Mouse (Mus musculus) brain, embryonic 18.5 days (tissue): Measurements from ENCODE around the gene Ndufs5.
A peak's percentile ranks its signal among the peaks of the same experiment; 100 is the strongest.

Source experiments
- DNase-seq: peaks from one replicate; pipeline ENCODE4 v3.0.0-alpha.2; 2012; ENCODE audit warnings: low read depth, low spot score

Gene Ndufs5

DNA sequence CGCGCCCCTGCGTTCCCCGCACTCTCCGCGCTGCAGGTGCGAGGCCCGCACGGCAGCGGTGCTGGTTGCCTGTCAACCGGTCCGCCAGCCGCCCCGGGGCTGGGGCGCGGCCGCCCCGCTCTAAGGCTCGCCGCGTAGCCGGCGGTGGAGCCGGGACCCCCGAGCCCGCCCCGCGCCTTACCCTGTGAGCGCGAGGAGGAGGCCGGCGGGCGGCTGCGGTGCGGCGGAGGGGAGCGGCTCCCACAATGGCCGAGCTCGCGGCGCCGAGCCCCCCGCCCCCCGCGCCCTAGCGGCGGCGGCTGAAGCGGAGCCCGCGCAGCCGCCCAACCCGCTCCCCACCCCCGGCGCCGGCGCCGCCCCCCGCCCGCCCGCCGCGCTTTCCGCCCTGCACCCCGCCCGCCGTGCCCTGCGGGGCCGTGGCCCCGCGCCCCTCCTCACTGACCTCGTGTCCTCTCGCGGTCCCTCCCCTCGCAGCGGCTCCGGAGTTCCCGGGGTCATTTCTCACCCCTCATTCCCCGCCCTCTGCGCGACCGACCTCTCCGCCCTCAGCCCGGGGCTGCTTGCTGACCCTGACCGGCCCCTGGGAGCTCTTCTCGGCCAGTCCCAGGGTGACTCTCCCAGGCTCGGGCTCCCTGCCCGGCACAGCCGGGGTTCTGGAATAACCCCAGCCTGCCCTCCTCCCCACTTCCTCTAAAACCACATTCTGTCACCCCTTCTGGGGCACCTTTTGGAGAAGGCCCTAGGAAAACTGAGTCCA is 30.8 kb downstream of the Ndufs5 start:
- DNase-seq, result no peak

DNA sequence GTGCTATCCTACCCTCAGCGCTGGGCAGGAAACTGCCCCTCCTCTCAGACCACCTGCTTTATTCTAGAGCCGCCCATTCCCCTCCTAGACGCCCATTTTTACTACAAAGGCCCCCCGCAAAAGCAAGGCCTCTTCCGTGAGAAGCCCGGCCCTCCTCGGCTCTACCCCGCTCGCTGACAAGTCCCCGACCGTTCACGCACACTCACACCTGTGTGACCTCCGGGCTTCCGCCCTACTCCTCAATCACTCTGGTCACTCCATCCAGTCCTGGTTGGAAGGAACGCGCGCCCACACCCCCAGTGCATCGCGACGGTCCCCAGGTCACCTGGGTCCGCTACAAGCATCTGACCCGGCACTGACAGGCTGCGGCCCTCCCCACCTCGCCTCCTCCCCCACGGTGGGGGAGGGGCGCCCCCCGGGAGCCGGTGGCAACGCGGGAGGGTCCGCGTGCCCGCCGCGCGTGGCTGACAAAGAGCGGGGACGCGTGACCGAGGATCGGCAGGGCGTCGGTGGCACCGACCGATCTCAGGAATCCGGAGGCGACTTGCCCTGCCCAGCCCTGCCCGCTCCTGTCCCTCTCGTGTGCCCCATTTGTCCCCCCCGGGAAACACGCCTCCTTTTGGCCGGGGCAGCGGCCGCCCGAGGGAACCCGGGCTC is 31.5 kb downstream of the Ndufs5 start:
- no peak for DNase-seq

DNA sequence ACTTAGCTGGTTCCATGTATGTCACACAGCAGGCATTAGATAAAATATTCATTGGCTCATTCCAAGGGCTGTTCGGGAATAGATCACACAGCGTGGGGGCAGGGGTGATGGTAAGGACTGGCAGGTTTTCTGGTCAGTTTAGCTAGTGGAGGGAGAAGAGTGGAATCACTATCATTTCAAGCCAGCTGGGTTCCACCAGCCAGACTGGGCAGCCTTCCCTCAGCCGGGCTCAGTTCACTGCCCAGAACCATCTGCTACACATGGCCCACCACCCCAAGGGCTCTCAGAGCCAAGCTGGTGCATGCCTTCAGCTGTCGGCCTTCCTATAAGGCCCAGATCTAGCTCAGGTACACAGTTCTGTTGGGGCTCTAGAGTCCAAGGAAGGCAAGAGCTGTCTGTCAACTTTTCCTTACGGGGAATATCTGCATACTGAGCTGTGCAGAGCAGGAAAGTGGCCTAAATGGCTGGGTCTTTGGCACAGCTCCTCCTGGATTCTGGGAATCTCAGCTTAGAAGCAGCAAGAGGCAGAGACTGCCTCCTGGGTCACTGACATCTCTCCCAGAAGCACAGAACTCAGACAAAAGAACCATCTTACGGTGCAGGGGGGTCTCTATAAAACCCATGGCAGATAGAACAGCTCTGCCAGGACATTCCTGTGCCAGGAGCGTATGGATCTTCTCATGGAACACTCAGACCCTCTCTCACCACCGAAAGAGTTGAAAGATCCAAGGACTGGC is 32.3 kb downstream of the Ndufs5 start:
- DNase-seq, result no peak

DNA sequence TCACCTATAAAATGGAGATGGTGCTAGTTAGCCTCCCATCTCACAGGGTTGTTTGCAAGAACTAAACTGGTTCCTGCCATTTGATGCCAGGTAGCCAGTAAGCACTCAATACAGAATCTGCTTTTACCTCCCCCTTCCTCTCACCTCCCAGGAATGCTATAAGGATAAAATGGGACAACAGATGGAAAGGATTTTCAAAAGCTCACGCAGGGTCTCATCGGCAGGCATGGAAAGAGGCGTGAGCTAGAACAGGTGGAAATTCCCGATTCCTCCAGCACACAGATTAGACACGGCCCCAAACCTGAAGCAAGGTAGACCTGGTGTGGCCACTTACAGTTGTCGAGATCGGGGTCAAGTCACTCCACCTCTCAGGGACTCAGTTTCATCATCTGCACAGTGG is 33.0 kb downstream of the Ndufs5 start:
- DNase-seq, result no peak

DNA sequence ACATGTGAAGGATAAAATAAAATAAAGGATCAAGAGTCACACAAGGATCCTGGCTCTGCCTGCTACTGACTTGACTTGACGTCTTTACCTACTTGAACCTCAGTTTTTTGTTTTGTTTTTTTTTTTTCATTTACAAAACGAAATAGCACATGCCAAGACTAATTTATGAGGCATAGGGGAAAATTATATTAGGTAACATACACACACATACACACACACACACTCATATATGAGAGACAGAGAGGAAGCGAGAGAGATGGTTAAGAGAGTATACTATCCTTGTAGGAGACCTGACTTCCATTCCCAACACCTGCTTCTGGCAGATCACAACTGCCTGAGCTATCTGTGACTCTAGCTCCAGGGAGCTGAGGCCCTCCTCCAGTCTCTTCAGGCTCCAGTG is 33.7 kb downstream of the Ndufs5 start, which contains the start of gene Macf1:
Gene Macf1 (minus strand): TSS at position 101 of the 400 bp plus-strand sequence.
- no peak for DNase-seq

DNA sequence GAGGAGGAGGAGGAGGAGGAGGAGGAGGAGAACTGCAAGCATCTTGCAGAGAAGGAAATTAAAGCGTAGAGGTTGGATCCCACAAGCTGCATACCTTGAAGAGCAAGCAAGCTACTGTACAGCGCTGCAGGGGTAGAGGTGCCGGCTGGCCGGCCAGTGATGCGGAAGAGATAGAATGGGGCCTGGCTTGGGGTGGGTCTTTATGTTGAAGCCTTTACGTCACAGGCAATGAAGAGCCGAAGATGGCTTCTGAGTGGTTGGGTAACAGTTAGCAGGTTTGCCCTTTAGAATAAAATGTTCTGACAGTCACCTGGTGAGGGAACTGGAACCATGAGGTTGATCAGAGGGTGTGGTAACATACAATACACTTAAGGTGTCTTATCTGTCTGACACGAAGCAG is 35.7 kb downstream of the Ndufs5 start:
- DNase-seq, result no peak

DNA sequence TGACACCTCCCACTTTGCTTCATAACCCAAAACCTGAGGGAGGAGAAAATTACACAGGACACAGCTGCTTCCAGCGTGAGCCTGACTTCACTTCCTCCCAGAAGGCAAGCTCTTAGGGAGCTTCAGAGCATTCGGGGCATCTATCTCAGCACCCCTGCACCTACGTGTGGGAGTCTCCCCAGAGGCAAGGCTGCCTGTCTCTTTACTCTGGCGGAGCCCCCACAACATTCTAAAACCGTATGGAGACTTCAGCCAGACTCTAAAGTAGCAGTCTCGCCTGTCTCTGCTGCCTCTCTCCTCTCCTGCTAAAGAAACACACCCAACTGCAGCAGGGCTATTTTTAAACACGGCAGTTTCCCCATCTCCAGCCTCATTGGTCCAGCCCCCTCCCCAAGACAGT is 37.0 kb downstream of the Ndufs5 start:
- no peak for DNase-seq

DNA sequence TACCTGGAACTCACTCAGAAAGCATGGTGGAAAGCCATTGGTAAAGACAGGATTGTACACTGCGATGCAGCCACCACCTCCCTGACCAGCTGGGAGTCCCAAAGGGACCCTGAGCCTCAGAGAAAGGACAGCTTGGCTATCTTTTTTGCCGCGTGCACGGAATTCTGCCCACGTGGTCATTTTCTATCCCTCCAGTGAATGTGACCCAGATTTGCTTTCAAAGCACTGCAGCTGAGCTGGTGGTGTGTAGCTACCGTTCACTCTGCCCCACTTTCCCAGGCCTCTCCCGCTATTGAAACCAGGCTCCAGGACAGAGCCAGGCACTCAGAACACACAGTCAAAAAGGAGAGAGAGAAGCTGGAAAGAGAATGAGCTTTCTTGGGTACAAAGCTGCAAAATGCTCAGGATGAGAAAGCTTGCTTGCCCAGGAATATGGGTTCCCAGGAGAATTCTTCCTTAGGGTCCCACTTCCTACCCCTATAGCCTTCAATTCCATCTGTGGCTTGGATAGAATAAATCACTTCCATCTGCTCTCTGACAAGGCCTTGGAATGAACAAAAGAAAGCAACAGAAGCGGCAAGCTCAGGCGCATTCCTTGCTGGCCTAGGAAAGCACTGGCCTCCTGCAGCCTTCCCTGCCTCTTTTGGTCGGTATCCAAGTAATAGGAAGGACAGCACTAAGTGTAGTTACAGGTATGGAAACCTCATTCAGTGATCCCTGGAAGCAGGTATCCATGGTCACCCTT is 40.8 kb downstream of the Ndufs5 start:
- DNase-seq, result no peak

DNA sequence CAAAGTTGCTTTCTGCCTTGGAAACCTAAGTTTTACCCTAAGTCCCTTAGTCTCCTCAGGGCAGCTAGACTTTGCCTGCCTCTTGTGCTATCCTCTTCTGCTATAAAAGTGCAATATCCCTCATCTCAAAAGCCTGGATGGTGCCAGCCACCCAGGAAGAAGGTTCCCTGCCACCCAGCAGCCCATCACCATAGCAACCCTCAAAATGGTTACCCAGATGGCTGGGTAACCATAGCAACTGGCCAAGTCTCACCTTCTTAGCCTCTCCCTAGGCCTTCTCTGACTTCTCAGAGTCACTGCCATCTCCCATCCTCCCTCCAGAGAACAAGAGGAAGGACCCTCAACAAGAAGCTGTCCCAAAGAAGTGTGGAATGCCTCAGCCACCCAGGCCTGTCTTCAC is 47.4 kb downstream of the Ndufs5 start:
- DNase-seq, result no peak

DNA sequence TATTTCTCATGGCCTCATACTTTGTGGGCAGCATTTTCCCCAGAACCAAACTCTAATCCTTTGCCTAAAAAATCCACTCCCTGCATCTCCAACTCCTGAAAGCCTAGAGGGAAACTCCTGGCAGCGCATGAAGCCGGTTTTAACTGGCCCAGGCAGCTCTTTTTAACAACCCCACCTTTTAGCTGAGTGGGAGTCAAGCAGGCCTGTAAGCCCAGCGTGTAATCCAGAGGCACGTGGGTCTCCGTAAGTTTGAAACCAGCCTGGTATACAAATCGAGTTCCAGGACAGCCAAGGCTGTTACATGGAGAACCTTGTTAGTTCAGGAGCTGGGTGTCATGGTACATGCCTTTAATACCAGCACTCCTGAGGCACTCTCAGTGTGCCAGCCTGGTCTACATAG is 48.3 kb downstream of the Ndufs5 start:
- no peak for DNase-seq

DNA sequence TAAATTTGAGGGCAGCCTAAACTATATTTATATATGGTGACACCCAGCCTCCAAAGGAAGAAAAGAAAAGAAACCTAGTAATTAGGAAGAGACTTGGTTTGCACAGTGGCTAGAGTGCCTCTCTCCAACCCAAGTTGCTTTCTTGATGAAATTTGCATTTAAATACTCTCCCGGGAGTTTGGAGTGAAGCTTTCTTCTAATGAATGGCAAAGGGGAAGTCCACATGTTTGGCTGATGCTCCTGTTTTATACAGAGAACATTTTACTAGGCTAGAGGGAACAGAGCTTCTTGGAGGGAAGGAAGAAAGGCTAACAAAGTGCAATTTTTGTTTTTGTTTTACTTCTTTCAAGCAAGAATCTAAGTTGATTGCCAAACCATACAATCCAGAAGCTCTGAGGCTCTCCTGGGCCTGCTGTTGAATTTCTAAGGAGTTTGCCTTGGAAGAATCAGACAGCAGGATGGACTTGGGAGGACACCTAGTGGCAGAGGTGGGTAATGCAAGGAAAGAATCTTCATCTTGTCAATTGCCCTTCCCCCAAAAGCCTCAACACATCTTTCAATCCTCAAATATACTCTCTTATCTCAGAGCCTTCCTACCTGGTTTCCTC is 50.6 kb downstream of the Ndufs5 start:
- DNase-seq, result peak; percentile 75

DNA sequence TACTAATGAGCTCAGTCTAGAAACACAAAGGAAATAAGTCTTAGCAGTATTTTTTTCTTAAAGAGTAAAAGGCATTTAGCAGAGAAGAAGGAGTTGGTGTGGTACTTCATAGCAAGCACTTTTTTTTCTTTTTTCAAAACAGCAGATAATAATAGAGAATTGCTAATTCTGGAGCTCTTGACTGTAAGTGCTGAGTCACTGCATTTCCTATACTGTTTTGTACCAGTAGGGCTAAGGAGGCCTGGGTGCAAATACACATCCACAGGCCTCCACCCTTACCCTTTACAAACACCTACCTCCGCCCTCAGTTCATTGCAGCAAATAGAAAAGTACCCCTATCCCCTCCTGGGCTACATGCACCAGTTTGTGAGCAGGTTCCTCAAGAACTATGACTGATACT is 51.5 kb downstream of the Ndufs5 start:
- DNase-seq, result no peak

DNA sequence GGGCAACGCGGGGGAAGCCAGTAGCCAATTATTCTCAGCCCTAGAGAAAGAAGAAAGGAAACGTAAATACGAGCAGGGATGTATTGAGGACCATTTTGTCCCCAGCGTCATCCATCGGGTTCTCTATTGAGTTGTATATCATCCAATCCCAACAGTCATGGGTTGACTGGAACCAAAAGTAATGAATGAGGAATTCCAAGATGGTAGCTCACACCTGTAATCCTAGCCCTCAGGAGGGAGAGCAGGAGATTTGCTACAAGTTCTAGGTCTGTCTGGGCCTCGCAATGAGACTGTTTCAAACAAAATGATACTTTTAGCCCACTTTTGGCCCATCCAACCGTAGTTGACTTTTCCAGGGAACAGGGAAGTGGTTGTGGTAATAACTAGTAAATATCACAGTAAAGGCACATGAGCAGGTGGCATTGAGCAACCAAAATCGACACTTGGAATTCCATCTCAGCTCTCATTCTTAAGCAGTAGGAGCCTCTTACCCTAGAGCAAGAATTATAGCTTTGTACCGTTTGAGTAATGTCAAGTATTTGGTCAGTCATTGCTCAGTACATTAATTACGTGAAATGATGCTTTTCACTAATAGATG is 52.2 kb downstream of the Ndufs5 start:
- no peak for DNase-seq

DNA sequence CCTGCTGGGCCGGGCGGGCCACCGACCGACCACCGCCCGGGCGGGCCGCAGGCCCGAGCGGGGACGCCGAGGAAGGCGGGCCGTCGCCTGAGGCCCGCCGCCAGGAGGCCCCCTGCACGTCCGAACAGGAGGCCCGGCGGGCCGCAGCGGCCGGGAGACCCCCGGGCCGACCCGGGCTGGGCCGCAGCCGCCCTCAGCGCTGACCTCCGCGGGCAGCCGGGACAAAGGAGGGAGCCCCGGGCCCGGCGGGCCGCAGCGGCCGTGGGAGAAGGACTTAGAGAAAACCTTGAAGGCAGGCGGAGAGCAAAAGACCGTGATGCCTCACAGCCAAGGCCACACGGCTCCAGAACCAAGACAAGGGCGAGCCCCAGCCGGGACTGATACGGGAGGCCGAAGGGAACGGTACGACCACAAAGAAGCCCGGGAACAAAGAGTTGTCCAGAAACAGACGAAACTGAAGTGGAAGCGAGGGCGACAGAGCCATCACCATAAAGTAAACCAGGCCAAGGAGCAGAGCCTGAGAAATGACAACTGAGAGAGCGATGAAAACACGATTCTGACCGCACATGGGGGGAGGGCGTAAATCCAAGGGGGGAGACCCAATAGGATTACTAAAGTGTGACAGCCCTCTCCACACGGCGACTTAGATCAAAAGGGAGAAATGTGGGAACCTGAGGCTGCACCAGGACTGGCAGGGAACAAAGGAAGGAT is 52.9 kb downstream of the Ndufs5 start:
- DNase-seq, result no peak

DNA sequence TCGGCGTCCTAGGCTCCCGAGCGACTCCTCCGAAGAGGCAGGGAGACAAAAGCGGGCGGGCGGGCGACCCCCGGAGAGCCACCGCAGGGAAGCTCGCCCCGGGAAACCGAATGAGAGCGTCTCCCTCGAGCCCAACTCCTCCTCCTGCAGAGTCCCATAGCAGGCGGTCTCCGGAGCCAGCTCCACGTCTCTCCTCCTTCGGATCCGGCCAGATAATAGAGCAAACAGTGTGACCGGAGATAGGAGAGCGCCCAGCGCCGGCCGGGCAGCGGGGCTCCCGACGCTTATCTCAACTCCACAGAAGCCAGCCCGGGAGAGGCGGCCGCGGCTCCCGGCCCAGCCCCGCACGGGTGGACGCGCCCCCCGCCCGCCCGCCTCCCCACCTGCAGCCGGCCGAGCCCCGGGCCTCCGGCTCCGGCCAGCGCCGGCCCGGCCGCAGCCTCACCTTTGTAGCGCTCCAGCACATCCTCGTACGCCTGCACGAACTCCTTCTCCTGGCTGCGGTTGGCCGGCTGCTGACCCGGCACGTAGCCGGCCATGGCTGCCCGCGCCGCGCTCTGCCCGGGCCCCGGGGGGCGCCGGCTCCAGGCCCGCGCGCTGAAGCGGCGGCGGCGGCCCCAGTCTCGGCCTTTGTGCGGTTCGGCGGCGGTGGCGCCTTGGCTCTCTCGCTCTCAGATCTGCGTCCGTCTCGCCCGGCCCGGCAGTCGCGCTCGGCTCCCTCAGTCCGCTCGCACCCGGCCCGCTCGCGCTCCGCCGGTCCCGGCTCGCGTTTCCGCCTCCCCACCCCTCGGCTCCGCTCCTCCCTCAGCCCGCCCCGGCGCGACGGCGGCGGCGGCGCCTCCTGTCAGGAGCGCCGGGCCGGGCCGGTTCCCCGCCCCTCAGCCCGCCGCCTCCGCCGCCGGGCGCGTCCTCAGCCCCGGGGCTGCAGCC is 53.7 kb downstream of the Ndufs5 start:
- DNase-seq, result no peak

DNA sequence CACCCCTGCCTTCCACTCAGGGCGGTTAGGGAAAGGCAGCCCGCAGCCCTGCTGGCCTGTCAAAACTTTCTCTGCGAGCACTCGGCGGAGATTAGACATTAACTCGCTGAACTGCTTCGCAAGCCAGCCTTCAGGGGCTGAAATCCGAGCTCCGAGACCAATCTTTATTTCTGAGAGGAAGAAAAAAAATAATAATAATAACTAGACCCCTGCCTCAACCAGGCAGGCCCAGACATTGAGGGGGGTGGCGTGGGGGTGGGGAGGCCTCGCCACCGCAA is 54.4 kb downstream of the Ndufs5 start:
- no peak for DNase-seq

DNA sequence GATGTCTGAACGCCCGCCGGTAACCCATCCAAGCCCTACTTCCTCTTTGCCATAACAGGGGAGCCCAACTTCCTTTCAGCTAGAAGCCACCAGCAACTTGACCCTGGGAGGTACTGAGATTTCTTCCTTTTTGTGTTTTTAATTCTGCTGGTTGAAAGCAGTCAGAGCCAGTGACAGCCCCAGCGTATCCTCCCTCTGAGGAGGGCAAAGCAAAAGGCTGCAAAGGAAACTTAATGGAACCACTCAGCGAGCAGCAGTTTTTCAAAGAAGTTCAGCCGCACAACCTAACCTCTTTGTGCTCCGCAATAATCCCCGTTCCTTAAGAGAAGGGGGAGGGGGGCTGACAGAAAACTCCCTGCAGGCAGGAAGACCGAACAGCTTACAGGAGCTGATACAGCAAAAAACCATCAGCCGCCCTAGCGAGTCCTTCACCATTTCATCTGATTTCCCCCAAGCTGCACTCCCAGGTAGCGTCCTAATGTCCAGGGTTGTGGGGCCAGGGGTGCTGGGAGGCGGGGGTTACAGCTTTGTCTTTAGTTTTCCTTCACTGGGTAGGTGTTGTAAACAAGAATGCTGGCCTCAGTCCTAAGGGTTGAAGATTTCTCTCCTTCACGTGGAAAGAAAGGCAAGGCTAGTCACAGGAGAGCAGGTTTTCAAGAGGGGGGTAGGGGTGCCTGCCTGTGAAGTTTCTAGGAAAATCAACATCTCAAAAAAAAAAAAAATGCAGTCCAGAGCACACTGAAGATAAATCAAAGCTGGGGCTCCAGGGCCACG is 54.9 kb downstream of the Ndufs5 start:
- no peak for DNase-seq
